Mouse (Mus musculus): Measurements from ENCODE around the gene Sufu. TPM values are rescaled to one million over a fixed set of nuclear protein-coding genes. Genes with fewer than 3 reads are reported as not detected.

The Sufu gene
- polyA plus RNA-seq, 1 experiment from 2014 or later = 24.1 TPM

DNA sequence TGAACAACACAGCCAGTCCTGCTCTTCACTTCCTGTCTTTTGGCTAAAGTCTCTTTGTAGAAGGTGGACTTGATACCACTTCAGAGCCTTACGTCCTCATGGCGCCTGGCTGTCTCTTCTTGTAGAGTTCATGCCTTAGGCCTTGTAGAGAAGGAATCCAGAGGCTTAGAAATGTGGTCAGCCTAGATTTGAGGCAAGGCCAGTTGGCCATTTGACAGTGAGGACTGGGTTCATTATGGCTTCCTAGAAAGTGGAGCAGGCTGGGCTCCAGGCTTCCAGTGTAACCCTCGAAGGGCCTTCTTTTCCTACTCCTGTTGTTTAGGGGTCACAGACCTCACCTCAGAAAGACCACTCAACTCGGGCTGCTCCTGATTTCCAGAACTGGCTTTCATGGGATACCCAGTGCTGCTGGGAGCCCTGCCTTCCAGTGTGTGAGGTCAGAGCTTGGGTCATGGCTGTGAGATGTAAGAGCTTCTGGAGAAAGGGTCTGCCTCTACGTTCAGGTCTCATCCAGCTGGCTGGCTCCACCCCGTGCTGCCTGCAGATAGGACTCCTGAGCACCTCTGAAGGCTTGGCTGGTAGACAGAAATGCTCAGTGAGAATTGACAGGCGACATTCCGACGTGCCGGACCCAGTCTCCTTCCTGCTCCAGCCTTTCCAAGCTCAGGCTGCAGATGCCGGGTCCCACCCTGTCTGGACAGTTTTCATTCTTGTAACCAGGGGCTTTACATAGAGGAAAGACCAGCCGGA lies 15.5 kb downstream of the Sufu start:
- H3K9ac ChIP-seq = no peak overlapping the region
- H3K27ac ChIP-seq (ENCODE audit: poor library complexity, severe bottlenecking) = peak overlapping the region; percentile 56
- 43% methylated on average over 12 of the region's 12 CpGs for WGBS
- no peak overlapping the region for H3K4me3 ChIP-seq
- H3K4me1 ChIP-seq (replicated peaks) = peaks cover 48% of the 10 kb centered on the region
- 0 out of 2 replicates have a peak overlapping the region, but pooled peaks have one; percentile 14 for H3K4me2 ChIP-seq
- no peak for ATAC-seq (ENCODE audit: insufficient number of reproducible peaks, low FRiP score)
- no peaks in the 10 kb centered on the region for H3K27me3 ChIP-seq (replicated peaks)
- no peaks in the 10 kb centered on the region for H3K9me3 ChIP-seq (replicated peaks)
- 0 out of 2 replicates have a peak, but pooled peaks cover 9% of the 10 kb centered on the region for H3K36me3 ChIP-seq

DNA sequence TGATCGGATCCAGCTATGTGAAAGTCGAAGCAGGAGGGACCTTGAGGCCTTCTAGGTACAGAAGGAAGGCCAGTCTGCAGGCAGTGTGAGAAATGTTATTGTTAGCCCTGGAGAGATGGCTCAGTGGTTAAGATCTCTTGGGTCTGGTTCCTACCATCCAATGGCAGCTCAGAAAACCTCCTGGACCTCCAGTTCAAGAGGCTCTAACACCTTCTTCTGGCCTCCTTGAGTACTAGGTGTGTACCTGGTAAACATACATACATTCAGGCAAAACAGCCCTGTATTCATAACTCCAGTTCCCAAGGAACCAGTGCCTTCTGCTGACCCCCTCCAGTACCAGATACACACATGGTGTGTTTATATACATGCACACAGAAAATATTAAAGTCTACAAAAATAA lies 17.3 kb downstream of the Sufu start:
- WGBS = 85% methylated on average over 2 of the region's 2 CpGs
- Histone ChIP-seq H3K9me3 (replicated peaks) (no peaks in the 10 kb centered on the region), H3K27ac (ENCODE audit: poor library complexity, severe bottlenecking) (no peak overlapping the region), H3K9ac (no peak overlapping the region), H3K27me3 (replicated peaks) (no peaks in the 10 kb centered on the region), H3K4me1 (replicated peaks) (peaks cover 48% of the 10 kb centered on the region), H3K36me3 (0 out of 2 replicates have a peak, but pooled peaks cover 6% of the 10 kb centered on the region), H3K4me2 (no peak overlapping the region), H3K4me3 (no peak overlapping the region)
- no peak for ATAC-seq (ENCODE audit: insufficient number of reproducible peaks, low FRiP score)

DNA sequence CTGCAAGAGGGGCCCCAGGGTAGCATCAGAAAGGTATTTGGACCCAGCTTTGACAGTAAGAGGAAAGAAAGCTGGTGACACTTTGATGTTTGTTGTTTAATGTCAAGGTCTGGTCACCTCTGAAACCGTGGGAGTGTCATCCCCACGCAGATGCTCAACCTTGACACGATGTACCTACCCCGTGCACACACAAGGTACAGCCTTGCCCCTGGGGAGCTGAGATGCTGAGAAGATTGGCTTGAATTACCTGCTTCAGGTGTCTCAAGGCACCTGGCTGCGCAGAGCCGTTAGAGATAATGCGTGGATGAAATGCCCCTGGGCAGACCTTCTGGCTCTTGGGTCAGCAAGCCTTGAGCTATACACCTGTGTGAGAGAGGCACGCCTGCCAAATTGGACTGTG lies 17.8 kb downstream of the Sufu start:
- Histone ChIP-seq H3K27ac (ENCODE audit: poor library complexity, severe bottlenecking) (no peak overlapping the region), H3K27me3 (replicated peaks) (no peaks in the 10 kb centered on the region), H3K4me1 (replicated peaks) (peaks cover 43% of the 10 kb centered on the region), H3K4me3 (no peak overlapping the region), H3K4me2 (no peak overlapping the region), H3K9me3 (replicated peaks) (no peaks in the 10 kb centered on the region), H3K36me3 (0 out of 2 replicates have a peak, but pooled peaks cover 6% of the 10 kb centered on the region), H3K9ac (no peak overlapping the region)
- ATAC-seq (ENCODE audit: insufficient number of reproducible peaks, low FRiP score) = no peak
- WGBS = 90% methylated on average over 8 of the region's 8 CpGs

DNA sequence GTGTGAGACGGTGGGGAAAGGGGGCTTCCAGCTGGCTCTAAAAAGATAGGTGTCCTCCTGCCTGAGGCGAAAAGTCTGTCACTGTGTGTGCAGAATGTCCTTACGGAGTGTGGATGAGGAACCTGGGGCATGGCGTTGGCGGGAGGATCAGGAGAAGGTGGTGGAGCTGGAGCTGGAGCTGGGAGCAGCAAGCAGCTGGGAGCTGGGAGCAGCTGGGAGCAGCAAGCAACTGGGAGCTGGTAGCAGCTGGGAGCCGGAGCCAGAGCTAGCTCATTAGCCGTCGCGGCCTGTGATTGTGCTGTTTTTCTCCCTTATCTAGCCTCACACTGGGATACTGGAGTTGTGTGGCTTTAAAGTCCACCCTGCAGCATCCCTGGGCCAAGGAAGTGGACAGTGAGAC lies 19.6 kb downstream of the Sufu start:
- Histone ChIP-seq H3K4me3 (no peak overlapping the region), H3K27me3 (replicated peaks) (no peaks in the 10 kb centered on the region), H3K4me2 (no peak overlapping the region), H3K27ac (ENCODE audit: poor library complexity, severe bottlenecking) (no peak overlapping the region), H3K9ac (no peak overlapping the region), H3K36me3 (no peaks in the 10 kb centered on the region), H3K4me1 (replicated peaks) (peaks cover 50% of the 10 kb centered on the region), H3K9me3 (replicated peaks) (no peaks in the 10 kb centered on the region)
- ATAC-seq (ENCODE audit: insufficient number of reproducible peaks, low FRiP score) = no peak
- 53% methylated on average over 9 of the region's 9 CpGs for WGBS

DNA sequence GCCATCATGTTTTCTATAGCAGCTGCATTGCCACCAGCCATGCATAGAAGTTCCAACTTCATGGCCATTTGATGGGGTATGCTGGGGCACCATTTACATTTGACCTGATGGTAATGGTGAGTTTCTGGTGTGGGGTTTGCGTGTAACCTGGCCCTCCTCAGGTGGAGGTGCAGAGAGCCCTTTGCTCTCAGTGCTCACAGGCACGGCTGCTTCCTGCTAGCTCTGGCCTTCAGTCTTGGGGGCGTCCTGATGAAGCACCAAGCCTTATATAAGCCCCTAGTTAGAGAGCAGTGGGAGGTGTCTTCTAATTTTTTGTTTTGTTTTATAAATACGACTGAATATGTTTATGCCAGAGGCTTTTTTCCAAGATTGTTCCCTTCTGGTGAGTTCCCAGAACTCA lies 21.4 kb downstream of the Sufu start:
- Histone ChIP-seq H3K4me2 (no peak overlapping the region), H3K9ac (no peak overlapping the region), H3K9me3 (replicated peaks) (no peaks in the 10 kb centered on the region), H3K4me3 (no peak overlapping the region), H3K4me1 (replicated peaks) (peaks cover 50% of the 10 kb centered on the region), H3K27ac (ENCODE audit: poor library complexity, severe bottlenecking) (no peak overlapping the region), H3K27me3 (replicated peaks) (no peaks in the 10 kb centered on the region), H3K36me3 (no peaks in the 10 kb centered on the region)
- 86% methylated on average over 4 of the region's 4 CpGs for WGBS
- no peak for ATAC-seq (ENCODE audit: insufficient number of reproducible peaks, low FRiP score)

DNA sequence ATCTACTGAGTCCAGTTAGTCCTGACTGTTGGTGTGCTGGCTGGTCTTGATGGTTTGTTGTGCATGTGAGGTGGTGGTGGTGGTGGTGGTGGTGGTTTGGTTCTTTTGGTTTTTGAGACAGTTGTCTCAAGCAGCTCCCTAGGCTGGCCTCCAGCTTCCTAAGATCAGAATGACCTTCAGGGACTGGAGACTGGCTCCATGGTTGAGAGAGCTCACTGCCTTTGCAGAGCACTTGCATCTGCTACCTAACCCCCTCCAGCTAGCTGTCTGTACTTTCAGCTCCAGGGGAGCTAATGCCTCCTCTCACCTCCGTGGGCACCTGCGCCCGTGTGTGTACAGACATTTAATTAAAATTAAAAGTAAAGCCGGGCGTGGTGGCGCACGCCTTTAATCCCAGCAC lies 23.7 kb downstream of the Sufu start:
- no peaks in the 10 kb centered on the region for H3K9me3 ChIP-seq (replicated peaks)
- H3K4me3 ChIP-seq = no peak overlapping the region
- H3K9ac ChIP-seq = no peak overlapping the region
- ATAC-seq (ENCODE audit: insufficient number of reproducible peaks, low FRiP score) = no peak
- H3K4me1 ChIP-seq (replicated peaks) = peaks cover 54% of the 10 kb centered on the region
- H3K27me3 ChIP-seq (replicated peaks) = no peaks in the 10 kb centered on the region
- WGBS = 87% methylated on average over 7 of the region's 7 CpGs
- H3K4me2 ChIP-seq = no peak overlapping the region
- H3K27ac ChIP-seq (ENCODE audit: poor library complexity, severe bottlenecking) = no peak overlapping the region
- H3K36me3 ChIP-seq = 0 out of 2 replicates have a peak, but pooled peaks cover 3% of the 10 kb centered on the region

DNA sequence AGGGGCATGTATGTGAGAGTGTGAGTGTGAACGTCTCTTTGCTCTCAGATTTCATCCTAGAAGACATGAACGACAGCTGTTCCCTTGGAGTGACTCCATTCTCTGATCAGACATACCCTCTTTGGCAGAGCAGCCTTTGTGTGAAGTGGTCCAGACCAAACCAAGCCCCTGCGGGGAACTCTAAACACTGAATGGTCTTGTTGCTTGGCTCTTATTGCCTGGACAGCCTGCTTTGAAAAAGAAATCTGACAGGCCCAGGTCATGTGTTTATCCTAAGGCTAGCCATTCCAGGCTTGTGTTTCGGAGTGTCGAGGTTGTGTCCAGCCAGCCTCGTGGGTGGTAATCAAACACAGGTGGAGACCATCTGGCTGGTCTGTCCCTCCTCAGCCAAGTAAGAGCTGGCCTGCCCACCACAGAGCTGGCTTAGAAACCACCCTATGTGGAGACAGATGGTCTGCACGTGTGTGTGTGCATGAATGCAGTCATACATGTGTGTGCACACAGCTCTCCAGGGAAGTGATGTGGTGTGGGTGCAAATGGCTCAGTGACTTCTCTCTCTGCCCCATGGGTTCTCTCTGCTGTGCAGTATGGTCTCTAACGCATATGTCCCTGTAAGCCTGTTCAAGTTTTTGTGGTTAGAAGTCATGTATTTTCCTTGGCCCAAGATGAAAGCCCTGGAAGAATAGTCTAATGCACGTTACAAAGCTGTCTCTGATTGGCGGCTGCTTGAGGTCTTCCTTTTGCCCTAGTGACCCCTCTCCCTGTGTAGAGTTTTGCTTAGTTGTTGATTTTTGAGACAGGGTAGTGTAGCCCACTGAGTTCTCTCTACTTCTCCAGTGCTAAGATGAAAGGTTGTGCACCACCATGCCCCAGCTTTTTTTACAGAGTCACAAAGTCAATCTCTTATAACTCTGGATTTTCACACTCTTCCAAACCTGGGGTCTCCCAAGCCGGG lies 26.0 kb downstream of the Sufu start:
- H3K4me2 ChIP-seq = no peak overlapping the region
- WGBS = 54% methylated on average over 11 of the region's 11 CpGs
- H3K9ac ChIP-seq = no peak overlapping the region
- peaks cover 51% of the 10 kb centered on the region for H3K4me1 ChIP-seq (replicated peaks)
- peaks cover 6% of the 10 kb centered on the region; the same call in 1 of the 2 replicates for H3K36me3 ChIP-seq
- no peak overlapping the region for H3K4me3 ChIP-seq
- ATAC-seq (ENCODE audit: insufficient number of reproducible peaks, low FRiP score) = no peak
- H3K27ac ChIP-seq (ENCODE audit: poor library complexity, severe bottlenecking) = no peak overlapping the region
- no peaks in the 10 kb centered on the region for H3K9me3 ChIP-seq (replicated peaks)
- H3K27me3 ChIP-seq (replicated peaks) = no peaks in the 10 kb centered on the region

DNA sequence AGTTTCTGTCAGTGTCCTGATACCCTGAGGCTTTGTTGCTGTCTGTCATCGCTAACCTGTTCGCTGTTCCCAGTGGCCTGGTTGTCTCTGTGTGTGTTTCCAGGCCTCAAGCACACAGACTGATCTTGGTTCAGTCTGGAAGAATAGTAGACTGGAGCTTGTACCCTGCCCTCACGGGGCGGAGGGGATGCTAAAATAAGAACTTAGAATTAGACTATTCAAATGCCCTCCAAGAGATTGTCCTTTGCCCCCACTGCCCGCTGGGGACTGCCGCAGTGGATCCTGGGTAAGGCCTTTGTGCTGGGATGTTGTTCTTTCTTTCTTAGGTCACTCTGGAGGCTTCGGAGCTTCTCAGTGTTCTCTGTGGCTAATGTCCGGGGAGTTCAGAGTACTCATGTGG lies 28.6 kb downstream of the Sufu start:
- H3K4me3 ChIP-seq = no peak overlapping the region
- no peaks in the 10 kb centered on the region for H3K9me3 ChIP-seq (replicated peaks)
- H3K9ac ChIP-seq = no peak overlapping the region
- H3K27me3 ChIP-seq (replicated peaks) = no peaks in the 10 kb centered on the region
- no peak overlapping the region for H3K27ac ChIP-seq (ENCODE audit: poor library complexity, severe bottlenecking)
- 83% methylated on average over 8 of the region's 8 CpGs for WGBS
- H3K36me3 ChIP-seq = peaks cover 11% of the 10 kb centered on the region
- ATAC-seq (ENCODE audit: insufficient number of reproducible peaks, low FRiP score) = no peak
- H3K4me1 ChIP-seq (replicated peaks) = peaks cover 42% of the 10 kb centered on the region
- no peak overlapping the region for H3K4me2 ChIP-seq

DNA sequence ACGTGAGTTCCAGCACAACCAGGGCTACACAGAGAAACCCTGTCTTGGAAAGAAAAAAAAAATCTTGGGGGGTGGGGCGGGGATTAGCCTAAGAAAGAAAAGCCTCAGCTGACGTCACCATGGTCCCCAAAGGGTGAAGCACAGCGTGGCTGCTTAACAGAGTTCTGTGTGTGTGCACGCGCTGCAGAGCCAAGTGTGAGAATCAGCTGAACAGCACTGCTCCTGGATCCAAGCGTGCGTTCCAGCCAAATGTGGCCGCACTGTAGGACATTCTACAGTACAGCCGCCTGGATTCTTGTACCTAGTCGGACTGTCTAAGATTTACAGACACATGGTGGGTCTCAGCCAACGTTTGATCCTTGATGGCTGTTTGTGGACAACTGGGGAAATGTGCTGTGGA lies 29.8 kb downstream of the Sufu start:
- peaks cover 41% of the 10 kb centered on the region for H3K4me1 ChIP-seq (replicated peaks)
- H3K4me3 ChIP-seq = no peak overlapping the region
- H3K36me3 ChIP-seq = peaks cover 11% of the 10 kb centered on the region
- no peak overlapping the region for H3K4me2 ChIP-seq
- 82% methylated on average over 12 of the region's 12 CpGs for WGBS
- ATAC-seq (ENCODE audit: insufficient number of reproducible peaks, low FRiP score) = no peak
- H3K9me3 ChIP-seq (replicated peaks) = no peaks in the 10 kb centered on the region
- H3K27ac ChIP-seq (ENCODE audit: poor library complexity, severe bottlenecking) = no peak overlapping the region
- H3K27me3 ChIP-seq (replicated peaks) = no peaks in the 10 kb centered on the region
- no peak overlapping the region for H3K9ac ChIP-seq

DNA sequence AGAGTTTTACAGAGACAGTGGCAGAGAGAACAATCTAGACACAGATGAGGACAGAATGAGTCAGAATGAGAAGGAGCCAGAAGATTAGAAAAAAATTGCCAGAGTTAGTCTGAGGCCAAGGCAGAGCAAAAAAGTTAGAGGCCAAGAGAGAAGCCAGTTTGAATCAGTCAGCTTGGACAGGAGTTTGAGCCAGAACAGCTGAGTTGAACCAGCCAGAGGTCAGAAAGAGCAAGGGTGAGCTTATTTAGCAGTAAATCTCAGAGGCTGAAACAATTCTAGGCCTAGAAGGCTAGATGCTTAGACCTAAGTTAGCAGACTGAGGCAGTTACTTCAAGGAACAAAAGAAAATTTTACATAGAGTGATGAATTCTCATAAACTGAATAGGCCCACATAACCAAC lies 32.6 kb downstream of the Sufu start:
- Histone ChIP-seq H3K4me2 (no peak overlapping the region), H3K36me3 (peaks cover 16% of the 10 kb centered on the region), H3K27ac (ENCODE audit: poor library complexity, severe bottlenecking) (no peak overlapping the region), H3K4me1 (replicated peaks) (peaks cover 22% of the 10 kb centered on the region), H3K9ac (no peak overlapping the region), H3K27me3 (replicated peaks) (no peaks in the 10 kb centered on the region), H3K9me3 (replicated peaks) (no peaks in the 10 kb centered on the region), H3K4me3 (no peak overlapping the region)
- no peak for ATAC-seq (ENCODE audit: insufficient number of reproducible peaks, low FRiP score)

DNA sequence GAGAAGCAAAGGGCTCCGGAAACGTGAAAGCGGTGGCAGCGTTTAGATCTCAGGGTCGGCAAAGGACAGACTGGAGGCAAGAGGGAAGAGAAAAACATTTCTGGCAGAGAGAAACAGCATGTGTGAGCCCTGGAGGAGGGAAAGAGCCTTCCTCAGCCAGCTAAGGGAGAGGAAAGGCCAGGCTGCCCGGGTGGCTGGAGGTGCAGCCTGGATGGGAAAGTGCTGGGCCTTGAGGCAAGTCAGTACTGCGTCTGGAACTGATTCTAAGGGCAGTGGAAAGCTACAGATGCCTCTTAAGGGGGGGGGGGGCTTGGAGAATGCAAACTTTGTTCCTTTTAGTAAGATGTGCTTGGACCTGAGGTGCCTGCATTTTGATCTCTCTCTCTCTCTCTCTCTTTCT lies 37.0 kb downstream of the Sufu start:
- H3K9ac ChIP-seq = no peak overlapping the region
- no peaks in the 10 kb centered on the region for H3K27me3 ChIP-seq (replicated peaks)
- no peak overlapping the region for H3K4me2 ChIP-seq
- H3K27ac ChIP-seq (ENCODE audit: poor library complexity, severe bottlenecking) = no peak overlapping the region
- no peaks in the 10 kb centered on the region for H3K9me3 ChIP-seq (replicated peaks)
- no peak for ATAC-seq (ENCODE audit: insufficient number of reproducible peaks, low FRiP score)
- peaks cover 5% of the 10 kb centered on the region; the same call in 1 of the 2 replicates for H3K36me3 ChIP-seq
- no peak overlapping the region for H3K4me3 ChIP-seq
- peaks cover 9% of the 10 kb centered on the region for H3K4me1 ChIP-seq (replicated peaks)
- 70% methylated on average over 7 of the region's 7 CpGs for WGBS
